Mouse (Mus musculus): Measurements from ENCODE around the gene Rgs19. TPM values are rescaled to one million over a fixed set of nuclear protein-coding genes. Genes with fewer than 3 reads are reported as not detected.

Rgs19 gene
- 102 TPM for total RNA-seq (2023)

GRCm38 (mm10) chr2:181693339-181694280 lies at the start of gene Rgs19:
Rgs19 (minus strand) TSS chr2:181693977.

GRCm38 (mm10) chr2:181714903-181715326 lies 21.1 kb upstream of the Rgs19 start, which contains the start of gene Oprl1:
Oprl1 (plus strand) TSS chr2:181715016.

GRCm38 (mm10) chr2:181698241-181698640 lies 4.5 kb upstream of the Rgs19 start, which contains the start of gene Lkaaear1:
Lkaaear1 (minus strand) TSS chr2:181698442.

GRCm38 (mm10) chr2:181679951-181680715 lies 13.6 kb downstream of the Rgs19 start, which contains the start of gene Tcea2:
Tcea2 (plus strand) TSS chr2:181680310.

GRCm38 (mm10) chr2:181671326-181671725 lies 22.5 kb downstream of the Rgs19 start, which contains the start of gene Sox18:
Sox18 (minus strand) TSS chr2:181671640.

GRCm38 (mm10) chr2:181656734-181657133 lies 37.0 kb downstream of the Rgs19 start, which contains the start of gene Gm29797:
Gm29797 (plus strand) TSS chr2:181657034.

Other genes starting within 250 kb of the Rgs19 start
- gene Zbtb46, start 234.6 kb downstream of the Rgs19 start, total RNA-seq (2023), result 0.24 TPM
- not detected for gene Abhd16b, start 200.8 kb downstream of the Rgs19 start, total RNA-seq (2023)
- 59.8 TPM for gene Tpd52l2, start 196.8 kb downstream of the Rgs19 start, total RNA-seq (2023)
- gene Dnajc5, start 173.5 kb downstream of the Rgs19 start, total RNA-seq (2023), result 112 TPM
- 126 TPM for gene Uckl1, start 109.1 kb downstream of the Rgs19 start, total RNA-seq (2023)
- 63.4 TPM for gene Prpf6, start 102.1 kb downstream of the Rgs19 start, total RNA-seq (2023)
- 58.7 TPM for gene Zfp512b, start 101.2 kb downstream of the Rgs19 start, total RNA-seq (2023)
- 8.1 TPM for gene Samd10, start 94.8 kb downstream of the Rgs19 start, total RNA-seq (2023)
- not detected for gene Gm29797, start 36.9 kb downstream of the Rgs19 start, total RNA-seq (2023)
- gene Sox18, start 22.3 kb downstream of the Rgs19 start, total RNA-seq (2023), result not detected
- gene Tcea2, start 13.7 kb downstream of the Rgs19 start, total RNA-seq (2023), result 19.2 TPM
- gene Lkaaear1, start 4.5 kb upstream of the Rgs19 start, total RNA-seq (2023), result not detected
- not detected for gene Oprl1, start 21.0 kb upstream of the Rgs19 start, total RNA-seq (2023)
- gene Myt1, start 69.4 kb upstream of the Rgs19 start, total RNA-seq (2023), result not detected
- 59.2 TPM for gene Pcmtd2, start 143.9 kb upstream of the Rgs19 start, total RNA-seq (2023)
- gene Polr3k, start 170.4 kb upstream of the Rgs19 start, total RNA-seq (2023), result 11.8 TPM

Data from CD8-positive naive resting alpha-beta T cell, adult 57 days (primary cell).